Mouse (Mus musculus) liver, embryonic 13.5 days (tissue): ENCODE results near the gene Coro1b. TPM values are rescaled to one million over a fixed set of nuclear protein-coding genes. Genes with fewer than 3 reads are reported as not detected.

Experiments used
- ATAC-seq: fragments of 200-750 bp; cut with Nextera tagmentation; 2 replicates; pipeline ENCODE4 v1.8.0; 2017; ENCODE audit warnings: low read depth, mild to moderate bottlenecking, moderate number of reproducible peaks, moderate library complexity
- DNase-seq: peaks from one replicate; pipeline ENCODE4 v3.0.0; 2022
- H3K27ac ChIP-seq: fragments of 300-500 bp; sonication (generic); 2 replicates; pipeline ENCODE4 v1.5.1; 2015; ENCODE audit warnings: moderate library complexity, mild to moderate bottlenecking, inconsistent platforms
- H3K27me3 ChIP-seq: fragments of 300-500 bp; sonication (generic); 2 replicates; pipeline ENCODE4 v1.6.1; 2015; ENCODE audit warnings: mild to moderate bottlenecking, inconsistent platforms
- H3K36me3 ChIP-seq: fragments of 300-500 bp; sonication (generic); 2 replicates; pipeline ENCODE4 v1.6.1; 2015; ENCODE audit warnings: mild to moderate bottlenecking, inconsistent platforms
- H3K4me1 ChIP-seq: fragments of 300-500 bp; sonication (generic); replicated peaks from 2 replicates; pipeline ENCODE4 v1.6.1; 2015; ENCODE audit warnings: inconsistent platforms
- H3K4me2 ChIP-seq: fragments of 300-500 bp; sonication (generic); 2 replicates; pipeline ENCODE4 v1.6.1; 2015; ENCODE audit warnings: inconsistent platforms, mild to moderate bottlenecking, moderate library complexity
- H3K4me3 ChIP-seq: fragments of 300-500 bp; sonication (generic); replicated peaks from 2 replicates; pipeline ENCODE4 v1.5.1; 2015; ENCODE audit warnings: mild to moderate bottlenecking, inconsistent platforms
- H3K9ac ChIP-seq: fragments of 300-500 bp; sonication (generic); 2 replicates; pipeline ENCODE4 v1.6.1; 2015; ENCODE audit warnings: mild to moderate bottlenecking, inconsistent platforms
- H3K9me3 ChIP-seq: fragments of 300-500 bp; sonication (generic); replicated peaks from 2 replicates; pipeline ENCODE4 v1.6.1; 2016; ENCODE audit warnings: inconsistent platforms
- WGBS: fragments of 180-500 bp; shearing (Covaris S2); methylation state at CpG from one replicate; pipeline ENCODE4 v1.1.7; 2015; ENCODE audit not compliant: insufficient replicate concordance; 5-methylcytosine and 5-hydroxymethylcytosine counted together
- polyA plus RNA-seq: library from polyadenylated mRNA; unstranded; fragments of >200 nt; fragmentation: Nextera tagmentation; extraction: Ambion mirVana; gene quantifications from 2 replicates; pipeline ENCODE4 v1.2.1, GENCODE M21; 2015

Gene Coro1b
- polyA plus RNA-seq, 1 experiment from 2014 or later = 72.6 TPM

DNA sequence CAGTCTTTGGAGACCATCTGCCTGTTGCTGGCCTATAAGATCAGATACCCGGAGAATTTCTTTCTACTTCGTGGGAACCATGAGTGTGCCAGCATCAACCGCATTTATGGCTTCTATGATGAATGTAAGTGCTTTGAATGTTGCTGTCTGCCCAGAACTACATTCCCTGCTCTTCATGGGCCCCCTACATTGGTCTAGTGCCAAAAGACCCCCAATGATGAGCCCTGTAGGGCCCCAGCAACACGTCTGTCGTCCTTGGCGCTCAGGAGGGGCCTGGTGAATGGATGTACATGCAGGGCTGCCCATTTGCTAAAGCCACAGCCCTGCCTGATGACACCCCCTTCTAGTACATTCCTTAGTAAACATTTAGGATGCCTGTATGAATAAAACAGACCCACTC lies 44.7 kb downstream of the Coro1b start:
- H3K4me1 ChIP-seq = peaks cover 73% of the 10 kb centered on the region
- no peaks in the 10 kb centered on the region for H3K27me3 ChIP-seq
- peak overlapping the region; percentile 90 for H3K4me2 ChIP-seq
- WGBS = 50% methylated on average over 6 of the region's 6 CpGs
- DNase-seq (no peak), ATAC-seq (no peak)
- H3K27ac ChIP-seq = peak overlapping the region; percentile 91
- peak overlapping the region; percentile 97 for H3K9ac ChIP-seq
- H3K36me3 ChIP-seq = peaks cover 52% of the 10 kb centered on the region
- H3K9me3 ChIP-seq = no peaks in the 10 kb centered on the region
- H3K4me3 ChIP-seq = peak overlapping the region; percentile 93

DNA sequence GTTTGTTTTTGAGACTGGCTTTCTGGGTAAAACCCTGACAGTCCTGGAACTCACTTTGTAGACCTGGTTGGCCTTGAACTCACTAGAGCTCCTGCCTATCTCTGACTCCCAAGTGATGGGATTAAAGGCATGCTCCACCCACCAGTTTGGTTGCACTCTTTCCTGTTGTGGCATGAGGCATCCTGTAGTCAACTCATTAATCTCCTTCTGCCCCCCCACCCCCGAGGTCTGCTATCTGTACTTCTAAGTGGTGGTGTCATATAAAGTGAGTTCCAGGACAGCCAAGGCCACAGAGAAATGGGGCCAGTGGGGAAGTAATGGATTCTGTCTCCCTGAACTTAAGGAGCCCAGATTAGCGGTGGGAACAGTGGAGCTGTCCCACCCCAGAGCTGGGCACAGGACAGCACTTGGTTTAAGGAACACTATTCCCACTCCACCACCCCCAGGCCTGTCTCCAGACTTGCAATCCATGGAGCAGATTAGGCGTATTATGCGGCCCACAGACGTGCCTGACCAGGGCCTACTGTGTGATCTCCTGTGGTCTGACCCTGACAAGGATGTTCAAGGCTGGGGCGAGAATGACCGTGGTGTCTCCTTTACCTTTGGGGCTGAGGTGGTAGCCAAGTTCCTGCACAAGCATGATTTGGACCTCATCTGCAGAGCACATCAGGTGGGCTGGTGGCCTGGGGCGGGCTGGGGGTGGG lies 45.8 kb downstream of the Coro1b start:
- H3K4me3 ChIP-seq = no peak overlapping the region
- H3K27ac ChIP-seq = peak overlapping the region; percentile 91; the same call in 1 of the 2 replicates
- ATAC-seq (no peak), DNase-seq (no peak)
- H3K9ac ChIP-seq = peak overlapping the region; percentile 97
- H3K36me3 ChIP-seq = peaks cover 61% of the 10 kb centered on the region
- H3K4me1 ChIP-seq = peaks cover 79% of the 10 kb centered on the region
- WGBS = 71% methylated on average over 8 of the region's 8 CpGs
- H3K4me2 ChIP-seq = peak overlapping the region; percentile 90
- no peaks in the 10 kb centered on the region for H3K27me3 ChIP-seq
- no peaks in the 10 kb centered on the region for H3K9me3 ChIP-seq

DNA sequence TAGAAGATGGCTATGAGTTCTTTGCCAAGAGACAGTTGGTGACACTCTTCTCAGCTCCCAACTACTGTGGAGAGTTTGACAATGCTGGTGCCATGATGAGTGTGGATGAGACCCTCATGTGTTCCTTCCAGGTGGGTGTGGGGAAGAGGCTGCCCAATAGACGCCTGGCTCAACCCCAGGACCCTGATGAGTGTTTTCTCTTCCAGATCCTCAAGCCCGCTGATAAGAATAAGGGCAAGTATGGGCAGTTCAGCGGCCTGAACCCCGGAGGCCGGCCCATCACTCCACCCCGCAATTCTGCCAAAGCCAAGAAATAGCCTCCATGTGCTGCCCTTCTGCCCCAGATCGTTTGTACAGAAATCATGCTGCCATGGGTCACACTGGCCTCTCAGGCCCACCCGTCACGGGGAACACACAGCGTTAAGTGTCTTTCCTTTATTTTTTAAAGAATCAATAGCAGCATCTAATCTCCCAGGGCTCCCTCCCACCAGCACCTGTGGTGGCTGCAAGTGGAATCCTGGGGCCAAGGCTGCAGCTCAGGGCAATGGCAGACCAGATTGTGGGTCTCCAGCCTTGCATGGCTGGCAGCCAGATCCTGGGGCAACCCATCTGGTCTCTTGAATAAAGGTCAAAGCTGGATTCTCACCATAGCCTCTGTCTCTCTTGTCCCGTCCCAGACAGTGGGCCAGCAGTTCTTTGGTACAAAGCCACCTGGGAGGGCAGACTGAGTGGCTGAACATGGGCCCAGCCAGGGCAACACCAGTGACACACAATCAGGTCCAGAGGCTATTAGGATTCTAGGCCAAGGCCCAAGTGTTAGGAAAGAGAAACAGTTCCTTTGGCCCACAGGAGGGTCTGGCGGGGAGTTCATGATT lies 46.6 kb downstream of the Coro1b start:
- Histone ChIP-seq H3K27me3 (no peaks in the 10 kb centered on the region), H3K4me3 (no peak overlapping the region), H3K4me1 (peaks cover 88% of the 10 kb centered on the region), H3K27ac (0 out of 2 replicates have a peak overlapping the region, but pooled peaks have one; percentile 91), H3K36me3 (peaks cover 69% of the 10 kb centered on the region), H3K4me2 (no peak overlapping the region), H3K9me3 (no peaks in the 10 kb centered on the region), H3K9ac (no peak overlapping the region)
- 80% methylated on average over 12 of the region's 12 CpGs for WGBS
- no peak for DNase-seq
- ATAC-seq = no peak

DNA sequence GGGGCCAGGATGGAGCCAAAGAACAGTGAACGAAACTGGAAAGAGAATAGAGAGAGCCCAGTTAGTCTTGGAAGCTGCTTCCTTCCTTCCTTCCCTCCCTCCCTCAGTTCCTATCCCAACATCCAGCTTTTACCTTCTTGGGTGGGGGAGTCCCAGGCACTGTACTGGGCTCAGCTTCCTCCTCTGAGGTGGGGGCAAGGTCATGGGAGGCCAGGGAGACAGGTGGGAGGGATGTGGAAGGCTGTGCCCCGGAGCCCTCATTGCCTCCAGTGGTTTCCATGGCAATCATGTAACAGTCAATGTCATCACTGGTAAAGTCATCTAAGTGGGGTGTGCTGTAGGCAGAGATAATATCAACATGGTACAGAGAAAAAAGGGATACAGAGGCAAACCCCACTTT lies 47.6 kb downstream of the Coro1b start:
- 0 out of 2 replicates have a peak overlapping the region, but pooled peaks have one; percentile 25 for H3K27ac ChIP-seq
- 73% methylated on average over 2 of the region's 2 CpGs for WGBS
- H3K27me3 ChIP-seq = no peaks in the 10 kb centered on the region
- H3K9me3 ChIP-seq = no peaks in the 10 kb centered on the region
- H3K9ac ChIP-seq = no peak overlapping the region
- H3K4me1 ChIP-seq = peaks cover 87% of the 10 kb centered on the region
- DNase-seq (no peak), ATAC-seq (no peak)
- no peak overlapping the region for H3K4me2 ChIP-seq
- H3K4me3 ChIP-seq = no peak overlapping the region
- peaks cover 74% of the 10 kb centered on the region for H3K36me3 ChIP-seq

DNA sequence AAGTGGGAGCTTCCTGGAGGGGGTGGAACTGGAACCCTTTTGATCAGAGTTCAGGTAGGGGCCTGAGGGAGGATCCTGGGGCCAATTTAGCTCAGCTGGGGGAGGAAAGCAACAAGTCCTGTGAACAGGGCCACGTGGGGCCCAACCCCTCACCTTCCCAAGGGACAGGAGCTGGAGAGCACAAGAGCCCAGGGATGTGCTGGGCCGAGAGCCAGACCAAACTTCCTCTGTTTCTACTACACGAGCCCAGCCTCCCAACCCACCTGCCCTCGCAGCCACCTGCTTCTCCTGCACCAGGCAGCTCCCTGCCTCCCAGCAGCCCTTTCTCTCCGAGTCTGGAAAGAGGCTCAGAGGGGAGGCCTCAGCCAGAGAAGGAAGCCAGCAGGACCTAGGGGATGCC lies 48.1 kb downstream of the Coro1b start:
- ATAC-seq (no peak), DNase-seq (no peak)
- H3K9me3 ChIP-seq = no peaks in the 10 kb centered on the region
- peaks cover 82% of the 10 kb centered on the region for H3K4me1 ChIP-seq
- H3K27me3 ChIP-seq = no peaks in the 10 kb centered on the region
- H3K27ac ChIP-seq = peak overlapping the region; percentile 59; the same call in 1 of the 2 replicates
- H3K4me2 ChIP-seq = no peak overlapping the region
- no peak overlapping the region for H3K4me3 ChIP-seq
- H3K36me3 ChIP-seq = peaks cover 74% of the 10 kb centered on the region
- H3K9ac ChIP-seq = peak overlapping the region; percentile 34; the same call in 1 of the 2 replicates
- whole genome bisulfite sequencing = 53% methylated on average over 5 of the region's 5 CpGs

DNA sequence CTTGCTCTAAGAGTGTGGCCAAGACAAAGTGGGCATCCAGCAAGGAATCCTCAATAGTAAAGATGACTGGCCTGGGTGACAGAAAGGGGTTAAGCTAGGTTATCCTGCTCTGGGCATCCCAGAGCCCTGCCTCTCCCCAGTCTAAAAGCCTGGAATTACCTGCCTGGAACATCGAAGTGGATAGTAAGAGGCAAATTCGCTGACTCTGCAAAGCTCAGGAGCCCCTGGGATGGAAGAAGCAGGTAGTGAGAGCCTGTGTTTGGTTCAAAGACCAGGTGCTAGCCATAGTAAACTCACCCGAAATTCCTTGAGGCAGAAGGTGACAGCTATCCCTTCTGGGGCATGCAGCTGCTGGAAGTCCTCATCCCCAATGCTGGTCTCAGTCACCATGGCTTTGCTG lies 48.8 kb downstream of the Coro1b start:
- no peak overlapping the region for H3K4me3 ChIP-seq
- H3K27ac ChIP-seq = peak overlapping the region; percentile 59
- H3K36me3 ChIP-seq = peaks cover 74% of the 10 kb centered on the region
- H3K9me3 ChIP-seq = no peaks in the 10 kb centered on the region
- no peak for DNase-seq
- no peak overlapping the region for H3K4me2 ChIP-seq
- 59% methylated on average over 3 of the region's 3 CpGs for WGBS
- H3K4me1 ChIP-seq = peaks cover 87% of the 10 kb centered on the region
- 0 out of 2 replicates have a peak overlapping the region, but pooled peaks have one; percentile 34 for H3K9ac ChIP-seq
- no peak for ATAC-seq
- H3K27me3 ChIP-seq = no peaks in the 10 kb centered on the region

- peak; percentile 95 for DNase-seq
- H3K27me3 ChIP-seq = peaks cover 30% of the 10 kb centered on the region
- H3K9me3 ChIP-seq = no peaks in the 10 kb centered on the region
- under 1% methylated on average over 34 of the region's 34 CpGs for WGBS
- ATAC-seq = peak; percentile 86
- H3K27ac ChIP-seq = peak within 1 kb of the TSS; percentile 82
- H3K4me3 ChIP-seq = peak within 1 kb of the TSS; percentile 76
- peak within 1 kb of the TSS; percentile 89 for H3K4me2 ChIP-seq
- H3K9ac ChIP-seq = peak within 1 kb of the TSS; percentile 88
- peaks cover 39% of the 10 kb centered on the region for H3K36me3 ChIP-seq
- H3K4me1 ChIP-seq = peaks cover 56% of the 10 kb centered on the region
Measured at GRCm38 (mm10) chr19:4201291-4201909, 53.0 kb downstream of the Coro1b start, which contains the start of gene Rad9a. Rad9a (minus strand) TSS chr19:4201662.

DNA sequence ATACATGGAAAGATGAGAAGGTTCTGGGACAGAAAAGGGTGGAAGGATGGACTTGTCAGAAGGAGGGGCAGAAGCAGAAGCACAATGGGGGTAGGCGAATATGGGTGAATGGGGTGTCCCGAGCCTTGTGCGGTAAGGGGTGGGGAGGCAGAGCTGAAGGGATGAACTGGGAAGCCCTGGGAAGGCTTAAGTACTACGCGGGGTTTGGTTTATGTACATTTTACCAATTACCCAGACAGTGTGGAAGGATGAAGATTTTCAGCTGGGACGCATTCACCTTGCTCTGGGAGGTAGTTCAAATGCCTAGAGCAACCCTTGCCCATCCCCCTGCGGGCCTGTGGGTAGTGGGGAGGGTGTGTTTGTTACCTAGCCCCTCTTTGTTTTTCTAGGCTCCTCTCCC lies 53.7 kb downstream of the Coro1b start:
- Histone ChIP-seq H3K36me3 (peaks cover 32% of the 10 kb centered on the region), H3K9me3 (no peaks in the 10 kb centered on the region), H3K27ac (peak overlapping the region; percentile 60; the same call in 1 of the 2 replicates), H3K4me1 (peaks cover 49% of the 10 kb centered on the region), H3K4me2 (peak overlapping the region; percentile 89), H3K4me3 (peak overlapping the region; percentile 76), H3K27me3 (peaks cover 38% of the 10 kb centered on the region), H3K9ac (peak overlapping the region; percentile 72)
- 39% methylated on average over 7 of the region's 7 CpGs for WGBS
- ATAC-seq (no peak), DNase-seq (no peak)

DNA sequence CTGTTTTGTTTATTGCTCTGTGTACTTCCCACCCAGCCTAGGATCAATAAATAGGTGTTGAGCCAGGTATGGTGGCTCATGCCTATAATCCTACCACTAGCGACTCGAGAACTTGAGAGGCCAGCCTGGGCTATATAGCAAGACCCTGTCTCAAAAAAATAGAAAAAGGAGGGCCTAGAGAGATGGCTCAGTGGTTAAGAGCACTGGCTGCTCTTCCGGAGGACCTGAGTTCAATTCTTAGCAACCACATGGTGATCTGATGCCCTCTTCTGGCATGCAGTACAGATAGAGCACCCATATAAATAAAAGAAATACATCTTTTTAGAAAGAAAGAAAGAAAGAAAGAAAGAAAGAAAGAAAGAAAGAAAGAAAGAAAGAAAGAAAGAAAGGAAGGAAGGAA lies 54.7 kb downstream of the Coro1b start:
- 39% methylated on average over 3 of the region's 3 CpGs for WGBS
- peaks cover 40% of the 10 kb centered on the region for H3K4me1 ChIP-seq
- ATAC-seq = no peak

More for the DNA sequence above, 54.7 kb downstream of the Coro1b start:
- H3K27ac ChIP-seq = 0 out of 2 replicates have a peak overlapping the region, but pooled peaks have one; percentile 6
- H3K9me3 ChIP-seq = no peaks in the 10 kb centered on the region
- DNase-seq = no peak
- no peak overlapping the region for H3K4me2 ChIP-seq
- peaks cover 45% of the 10 kb centered on the region for H3K27me3 ChIP-seq
- H3K9ac ChIP-seq = no peak overlapping the region
- H3K4me3 ChIP-seq = no peak overlapping the region
- peaks cover 22% of the 10 kb centered on the region for H3K36me3 ChIP-seq
